Mouse (Mus musculus) bone marrow, adult 2 months (tissue): ENCODE measurements at regions not wholly inside any gene's neighbourhood (a gene's known extent, or its start where the extent isn't known, plus 50 kb on each side); places are given as distances from the start of the nearest gene placed in this dataset.

Experiments used
- CTCF ChIP-seq: fragments of 200-500 bp; IDR thresholded peaks from 2 replicates; pipeline ENCODE4 v1.5.1; 2011; ENCODE audit warnings: low read length, control low read depth; ENCODE audit not compliant: control insufficient read depth, insufficient read depth
- POLR2A ChIP-seq: fragments of 200-500 bp; IDR thresholded peaks from 2 replicates; pipeline ENCODE4 v1.6.1; 2011; ENCODE audit warnings: low read depth, mild to moderate bottlenecking, control low read depth, low read length, borderline replicate concordance; ENCODE audit not compliant: control insufficient read depth

GRCm38 (mm10) chr19:15658611-15659010 is 288.5 kb downstream of the Psat1 start:
- TF ChIP-seq CTCF = no peak
- no peak for TF ChIP-seq POLR2A
